Mouse (Mus musculus) olfactory bulb, adult 2 months (tissue): ENCODE results near the gene Spem1. TPM values are rescaled to one million over a fixed set of nuclear protein-coding genes. Genes with fewer than 3 reads are reported as not detected.
"Not testable (repeated sequence)": the region's sequence is repeated elsewhere in the genome, so short reads cannot be mapped to it uniquely, and the experiment has no call there.

Source experiments
- H3K27ac ChIP-seq: fragments of 200-500 bp; 2 replicates; pipeline ENCODE4 v1.5.1; 2012; ENCODE audit warnings: low read depth, low read length; ENCODE audit not compliant: insufficient read depth
- H3K4me1 ChIP-seq: fragments of 200-500 bp; 2 replicates; pipeline ENCODE4 v1.6.1; 2012; ENCODE audit warnings: low read length; ENCODE audit not compliant: control insufficient read depth, insufficient read depth
- H3K4me3 ChIP-seq: fragments of 200-500 bp; 2 replicates; pipeline ENCODE4 v1.5.1; 2012; ENCODE audit warnings: mild to moderate bottlenecking, low read depth, low read length, moderate library complexity; ENCODE audit not compliant: insufficient read depth
- CTCF ChIP-seq: fragments of 200-500 bp; IDR thresholded peaks from 2 replicates; pipeline ENCODE4 v1.5.1; 2012; ENCODE audit warnings: low read depth, mild to moderate bottlenecking, low read length, moderate library complexity; ENCODE audit not compliant: insufficient read depth
- POLR2A ChIP-seq: fragments of 200-500 bp; IDR thresholded peaks from 2 replicates; pipeline ENCODE4 v1.6.1; 2012; ENCODE audit warnings: mild to moderate bottlenecking, low read depth, low read length, moderate library complexity; ENCODE audit not compliant: insufficient read depth
- WGBS: fragments of 180-500 bp; shearing (Covaris S2); methylation state at CpG from one replicate; pipeline ENCODE4 v1.1.7; 2018; 5-methylcytosine and 5-hydroxymethylcytosine counted together
- polyA plus RNA-seq: library from polyadenylated mRNA; stranded (reverse); fragments of >200 nt; gene quantifications from 2 replicates; pipeline ENCODE4 v1.2.4, GENCODE M21; 2012; ENCODE audit warnings: low replicate concordance; ENCODE audit not compliant: missing spikeins, insufficient read depth, insufficient read length

Gene Spem1
- polyA plus RNA-seq: not detected in 2 replicates

DNA sequence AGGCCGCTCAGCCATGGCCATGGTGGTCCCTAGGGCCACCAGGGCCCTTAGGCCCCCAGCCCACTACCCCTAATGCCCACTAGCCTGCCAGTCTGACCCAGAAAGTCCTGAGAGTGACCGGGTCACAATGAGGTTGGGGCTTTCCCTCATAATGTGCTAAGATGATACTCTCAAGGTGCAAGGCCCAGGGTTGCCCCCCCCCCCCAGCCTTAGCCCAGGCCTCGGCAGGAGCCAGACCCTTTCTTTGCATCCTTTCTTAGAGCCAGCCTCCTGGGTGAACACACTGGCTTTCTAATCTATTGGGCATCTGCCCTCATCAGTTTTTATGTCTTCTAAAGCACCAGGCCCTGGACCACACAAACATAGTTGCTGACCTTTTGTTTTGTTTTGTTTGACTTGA is at the start of gene Spem1:
Gene Spem1, minus strand, starts transcription at position 101 of the 400 bp plus-strand sequence.
- Histone ChIP-seq H3K4me3 (no peak within 1 kb of the TSS), H3K4me1 (no peaks in the 10 kb centered on the region), H3K27ac (no peak within 1 kb of the TSS)
- WGBS: 83% methylated on average over 3 of the region's 3 CpGs
- TF ChIP-seq POLR2A (no peak), CTCF (no peak)

DNA sequence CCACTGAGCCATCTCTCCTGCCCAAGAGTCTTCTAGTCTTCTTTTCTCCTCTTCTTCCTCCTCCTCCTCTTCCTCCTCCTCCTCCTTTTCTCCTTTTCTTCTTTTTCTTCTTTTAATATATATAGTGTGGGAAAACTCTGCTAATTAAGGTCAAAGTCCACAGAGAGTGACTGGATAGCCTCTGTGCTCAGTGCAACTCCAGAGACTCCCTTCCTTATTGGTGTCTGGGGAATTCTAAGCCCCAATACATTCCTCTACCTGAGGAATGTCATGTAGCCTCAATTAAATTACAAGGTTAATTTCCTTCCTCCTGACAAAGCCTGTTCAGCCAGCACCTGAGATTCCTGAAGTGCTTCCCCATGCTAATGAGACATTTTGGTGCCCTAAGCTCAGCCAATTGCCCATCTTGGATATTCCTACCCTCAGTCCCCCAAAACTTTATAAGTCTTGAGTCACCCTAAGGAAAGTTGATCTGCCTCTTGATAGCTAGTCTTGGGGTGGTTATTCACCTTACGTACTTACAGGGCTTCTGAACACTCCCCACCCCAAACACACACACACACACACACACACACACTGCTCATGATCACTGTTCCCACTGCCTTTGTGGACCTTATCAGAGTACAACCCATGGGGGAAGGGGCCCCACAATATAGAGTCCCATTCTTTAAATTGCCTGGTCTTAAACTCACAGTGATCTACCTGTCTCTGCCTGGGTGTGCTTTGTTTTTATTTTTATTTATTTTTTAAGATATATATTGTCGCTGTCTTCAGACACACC is 48.5 kb upstream of the Spem1 start:
- TF ChIP-seq CTCF (no peak), POLR2A (no peak)

DNA sequence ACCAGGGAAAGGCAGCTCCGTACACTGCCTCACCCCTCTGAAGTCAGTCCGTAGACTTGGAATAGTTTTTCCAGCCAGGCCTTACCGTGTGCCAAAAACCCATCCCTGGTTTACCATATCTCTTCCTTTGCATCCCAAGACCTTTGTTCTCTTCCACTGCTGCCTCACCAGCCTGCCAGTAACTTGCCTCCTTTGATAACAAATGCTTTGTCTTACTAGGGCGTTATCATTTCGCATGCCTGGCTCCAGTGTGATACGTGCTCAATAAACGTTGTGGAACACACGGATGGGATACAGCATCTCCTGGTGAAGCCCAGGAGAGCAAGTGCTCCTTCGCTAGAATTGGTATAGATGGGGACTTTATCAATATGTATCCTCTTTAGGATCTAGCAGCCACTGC is 45.4 kb upstream of the Spem1 start:
- 72% methylated on average over 9 of the region's 9 CpGs for WGBS
- H3K4me1 ChIP-seq: no peaks in the 10 kb centered on the region
- TF ChIP-seq POLR2A: no peak
- no peak for TF ChIP-seq CTCF
- H3K4me3 ChIP-seq: no peak overlapping the region
- H3K27ac ChIP-seq: no peak overlapping the region

More for the DNA sequence above, 48.5 kb upstream of the Spem1 start:
- Histone ChIP-seq H3K4me3 (no peak overlapping the region), H3K27ac (no peak overlapping the region), H3K4me1 (no peaks in the 10 kb centered on the region)
- 95% methylated on average over 2 of the region's 2 CpGs for WGBS

DNA sequence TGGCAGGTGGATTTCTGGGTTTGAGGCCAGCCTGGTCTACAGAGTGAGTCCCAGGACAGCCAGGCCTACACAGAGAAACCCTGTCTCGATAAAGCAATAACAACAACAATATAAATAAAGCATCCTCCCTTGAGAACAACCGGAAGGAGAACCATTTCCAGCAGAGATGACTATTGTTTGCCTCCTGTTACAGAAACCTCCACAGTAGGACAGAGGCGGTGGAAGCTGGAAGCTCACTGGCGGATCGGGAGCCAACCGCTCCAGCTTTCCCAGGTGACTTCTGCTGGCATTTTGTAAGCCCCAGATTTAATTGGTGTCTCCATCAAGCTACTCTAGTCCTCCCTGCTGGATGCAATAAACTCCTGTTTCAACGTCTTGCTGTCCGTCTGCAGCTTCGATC is 43.6 kb upstream of the Spem1 start:
- no peak for TF ChIP-seq CTCF
- TF ChIP-seq POLR2A: no peak
- Histone ChIP-seq H3K4me3 (no peak overlapping the region), H3K27ac (no peak overlapping the region), H3K4me1 (no peaks in the 10 kb centered on the region)
- WGBS: 81% methylated on average over 9 of the region's 9 CpGs

DNA sequence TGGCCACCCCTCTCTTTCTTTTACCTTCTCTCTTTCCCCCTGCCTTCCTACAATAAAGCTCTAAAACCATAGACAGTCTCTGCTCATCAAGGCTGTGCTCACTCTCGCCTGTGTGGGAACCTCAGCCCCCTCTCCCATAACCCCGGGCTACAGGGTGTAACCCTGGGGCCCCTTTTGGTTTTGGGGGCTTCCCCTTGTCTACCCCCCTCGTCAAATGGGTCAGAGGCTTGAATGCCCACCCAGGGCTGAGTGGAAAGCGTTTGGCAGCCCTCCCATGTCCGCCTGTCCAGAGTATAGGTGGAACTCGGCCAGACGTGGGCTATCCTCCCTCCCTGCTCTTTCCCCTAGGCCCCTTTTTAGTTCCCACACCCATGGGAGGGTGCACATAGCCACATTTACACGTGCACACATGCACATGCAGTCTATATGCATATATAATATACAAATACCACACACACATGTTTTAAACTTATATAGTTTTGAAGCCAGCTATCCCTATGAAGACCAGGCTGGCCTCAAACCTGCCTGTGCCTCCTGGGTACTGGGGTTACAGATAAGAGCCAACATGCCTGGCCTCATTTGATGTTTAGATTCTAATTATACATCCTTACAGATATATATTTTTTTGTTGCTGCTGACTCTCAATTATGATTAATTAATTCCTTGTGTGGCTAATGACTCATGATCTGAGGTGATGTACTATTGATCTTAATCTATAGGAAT is 42.3 kb upstream of the Spem1 start:
- no peak overlapping the region for H3K4me3 ChIP-seq
- 31% methylated on average over 8 of the region's 8 CpGs for WGBS
- no peaks in the 10 kb centered on the region for H3K4me1 ChIP-seq
- TF ChIP-seq CTCF (no peak), POLR2A (no peak)
- no peak overlapping the region for H3K27ac ChIP-seq

DNA sequence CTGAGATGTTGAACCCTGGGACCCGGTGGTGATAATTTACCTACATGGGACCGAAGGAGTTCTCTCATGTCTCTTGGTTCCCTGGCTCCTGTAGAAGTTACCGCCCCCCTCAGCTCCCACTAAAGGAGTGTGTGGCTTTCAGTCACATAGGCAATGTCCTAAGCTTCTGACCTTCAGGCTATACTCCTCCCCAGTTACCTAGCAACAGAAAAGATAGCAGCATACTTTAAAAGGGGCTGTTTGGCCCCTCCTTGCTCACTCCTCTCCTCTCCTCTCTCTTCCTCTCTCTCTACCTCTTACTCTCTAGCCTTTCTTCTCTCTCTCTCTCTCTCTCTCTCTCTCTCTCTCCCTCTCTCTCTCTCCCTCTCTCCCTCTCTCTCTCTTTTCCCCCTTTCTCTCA is 41.7 kb upstream of the Spem1 start:
- WGBS: 84% methylated on average over 3 of the region's 3 CpGs
- not testable (repeated sequence) for H3K27ac ChIP-seq, H3K4me3 ChIP-seq, H3K4me1 ChIP-seq

GRCm38 (mm10) chr11:69858113-69858998 is 36.4 kb upstream of the Spem1 start, which contains the start of gene Tnk1:
Gene Tnk1, minus strand, starts transcription at chr11:69858730.
- WGBS: 36% methylated on average over 30 of the region's 30 CpGs
- Histone ChIP-seq H3K4me3 (no peak within 1 kb of the TSS), H3K27ac (no peak within 1 kb of the TSS), H3K4me1 (no peaks in the 10 kb centered on the region; the same call in 1 of the 2 replicates)
- TF ChIP-seq POLR2A: no peak
- no peak for TF ChIP-seq CTCF

GRCm38 (mm10) chr11:69855347-69855746 is 33.4 kb upstream of the Spem1 start:
- TF ChIP-seq POLR2A: no peak
- H3K27ac ChIP-seq: no peak overlapping the region
- H3K4me1 ChIP-seq: no peaks in the 10 kb centered on the region; the same call in 1 of the 2 replicates
- 18% methylated on average over 16 of the region's 16 CpGs for WGBS
- no peak overlapping the region for H3K4me3 ChIP-seq
